Mouse (Mus musculus): ENCODE data around the gene BC030867. TPM values are rescaled to one million over a fixed set of nuclear protein-coding genes. Genes with fewer than 3 reads are reported as not detected.

The BC030867 gene
- polyA plus RNA-seq, 1 experiment from 2014 or later: 2.9 TPM

GRCm38 (mm10) chr11:102258521-102258920, 9.8 kb downstream of the BC030867 start:
- no peak overlapping the region for H3K9ac ChIP-seq (ENCODE audit: low read depth, low read length)
- no peak overlapping the region for H3K4me3 ChIP-seq (ENCODE audit: low read length)
- no peak for ATAC-seq
- no peak overlapping the region for H3K4me2 ChIP-seq (ENCODE audit: low read length)
- no peaks in the 10 kb centered on the region for H3K36me3 ChIP-seq (ENCODE audit: control insufficient read depth, insufficient read depth, low read length)
- no peak overlapping the region for H3K27ac ChIP-seq (ENCODE audit: low read depth, low read length)
- H3K4me1 ChIP-seq (ENCODE audit: control insufficient read depth, insufficient read depth, low read depth, low read length): 0 out of 2 replicates have a peak, but pooled peaks cover 3% of the 10 kb centered on the region
- H3K9me3 ChIP-seq (ENCODE audit: control insufficient read depth, low read length): no peaks in the 10 kb centered on the region
- 90% methylated on average over 3 of the region's 3 CpGs for WGBS
- no peaks in the 10 kb centered on the region for H3K27me3 ChIP-seq (replicated peaks; ENCODE audit: control insufficient read depth, insufficient read depth, low read length)

- no peak for ATAC-seq
- H3K9me3 ChIP-seq (ENCODE audit: control insufficient read depth, low read length): no peaks in the 10 kb centered on the region
- H3K36me3 ChIP-seq (ENCODE audit: control insufficient read depth, insufficient read depth, low read length): no peaks in the 10 kb centered on the region
- H3K4me2 ChIP-seq (ENCODE audit: low read length): no peak overlapping the region
- H3K4me1 ChIP-seq (ENCODE audit: control insufficient read depth, insufficient read depth, low read depth, low read length): peaks cover 3% of the 10 kb centered on the region; the same call in 1 of the 2 replicates
- H3K27me3 ChIP-seq (replicated peaks; ENCODE audit: control insufficient read depth, insufficient read depth, low read length): no peaks in the 10 kb centered on the region
- no peak overlapping the region for H3K4me3 ChIP-seq (ENCODE audit: low read length)
- H3K27ac ChIP-seq (ENCODE audit: low read depth, low read length): no peak overlapping the region
- H3K9ac ChIP-seq (ENCODE audit: low read depth, low read length): no peak overlapping the region
- WGBS: 92% methylated on average over 7 of the region's 7 CpGs
Measured at GRCm38 (mm10) chr11:102263211-102263610, 14.5 kb downstream of the BC030867 start.

- no peak for ATAC-seq
- Histone ChIP-seq H3K9me3 (ENCODE audit: control insufficient read depth, low read length) (no peaks in the 10 kb centered on the region), H3K27me3 (replicated peaks; ENCODE audit: control insufficient read depth, insufficient read depth, low read length) (no peaks in the 10 kb centered on the region), H3K4me3 (ENCODE audit: low read length) (no peak overlapping the region), H3K36me3 (ENCODE audit: control insufficient read depth, insufficient read depth, low read length) (no peaks in the 10 kb centered on the region), H3K4me2 (ENCODE audit: low read length) (no peak overlapping the region), H3K4me1 (ENCODE audit: control insufficient read depth, insufficient read depth, low read depth, low read length) (peaks cover 3% of the 10 kb centered on the region; the same call in 1 of the 2 replicates), H3K9ac (ENCODE audit: low read depth, low read length) (no peak overlapping the region), H3K27ac (ENCODE audit: low read depth, low read length) (no peak overlapping the region)
- 64% methylated on average over 14 of the region's 14 CpGs for WGBS
Measured at GRCm38 (mm10) chr11:102265816-102266215, 17.1 kb downstream of the BC030867 start.

GRCm38 (mm10) chr11:102266631-102267355, 18.1 kb downstream of the BC030867 start:
- Histone ChIP-seq H3K4me3 (ENCODE audit: low read length) (no peak overlapping the region), H3K27me3 (replicated peaks; ENCODE audit: control insufficient read depth, insufficient read depth, low read length) (no peaks in the 10 kb centered on the region), H3K36me3 (ENCODE audit: control insufficient read depth, insufficient read depth, low read length) (no peaks in the 10 kb centered on the region), H3K27ac (ENCODE audit: low read depth, low read length) (no peak overlapping the region), H3K9me3 (ENCODE audit: control insufficient read depth, low read length) (no peaks in the 10 kb centered on the region), H3K4me2 (ENCODE audit: low read length) (no peak overlapping the region), H3K9ac (ENCODE audit: low read depth, low read length) (no peak overlapping the region), H3K4me1 (ENCODE audit: control insufficient read depth, insufficient read depth, low read depth, low read length) (peaks cover 3% of the 10 kb centered on the region; the same call in 1 of the 2 replicates)
- ATAC-seq: peak; percentile 35
- WGBS: 81% methylated on average over 8 of the region's 8 CpGs

- no peaks in the 10 kb centered on the region for H3K9me3 ChIP-seq (ENCODE audit: control insufficient read depth, low read length)
- peak; percentile 65; the same call in 1 of the 2 replicates for ATAC-seq
- no peaks in the 10 kb centered on the region for H3K36me3 ChIP-seq (ENCODE audit: control insufficient read depth, insufficient read depth, low read length)
- WGBS: 7% methylated on average over 10 of the region's 11 CpGs
- H3K27me3 ChIP-seq (replicated peaks; ENCODE audit: control insufficient read depth, insufficient read depth, low read length): no peaks in the 10 kb centered on the region
- no peak overlapping the region for H3K4me2 ChIP-seq (ENCODE audit: low read length)
- peaks cover 3% of the 10 kb centered on the region; the same call in 1 of the 2 replicates for H3K4me1 ChIP-seq (ENCODE audit: control insufficient read depth, insufficient read depth, low read depth, low read length)
- no peak overlapping the region for H3K9ac ChIP-seq (ENCODE audit: low read depth, low read length)
- no peak overlapping the region for H3K27ac ChIP-seq (ENCODE audit: low read depth, low read length)
- H3K4me3 ChIP-seq (ENCODE audit: low read length): no peak overlapping the region
Measured at GRCm38 (mm10) chr11:102267480-102267879, 18.8 kb downstream of the BC030867 start.

- Histone ChIP-seq H3K4me2 (ENCODE audit: low read length) (no peak within 1 kb of the TSS), H3K27ac (ENCODE audit: low read depth, low read length) (no peak within 1 kb of the TSS), H3K4me1 (ENCODE audit: control insufficient read depth, insufficient read depth, low read depth, low read length) (peaks cover 3% of the 10 kb centered on the region; the same call in 1 of the 2 replicates), H3K36me3 (ENCODE audit: control insufficient read depth, insufficient read depth, low read length) (no peaks in the 10 kb centered on the region), H3K4me3 (ENCODE audit: low read length) (no peak within 1 kb of the TSS), H3K9ac (ENCODE audit: low read depth, low read length) (no peak within 1 kb of the TSS), H3K9me3 (ENCODE audit: control insufficient read depth, low read length) (no peaks in the 10 kb centered on the region), H3K27me3 (replicated peaks; ENCODE audit: control insufficient read depth, insufficient read depth, low read length) (no peaks in the 10 kb centered on the region)
- WGBS: 86% methylated on average over 12 of the region's 12 CpGs
- ATAC-seq: no peak
Measured at GRCm38 (mm10) chr11:102268520-102269244, 20.0 kb downstream of the BC030867 start, which contains the start of gene Asb16. Asb16 (plus strand) TSS chr11:102268743.

GRCm38 (mm10) chr11:102276411-102276915, 27.8 kb downstream of the BC030867 start:
- WGBS: 2% methylated on average over 32 of the region's 33 CpGs
- peak overlapping the region; percentile 79 for H3K4me2 ChIP-seq (ENCODE audit: low read length)
- peak; percentile 76 for ATAC-seq

GRCm38 (mm10) chr11:102277754-102278153, 29.1 kb downstream of the BC030867 start:
- Histone ChIP-seq H3K9ac (ENCODE audit: low read depth, low read length) (no peak overlapping the region), H3K4me1 (ENCODE audit: control insufficient read depth, insufficient read depth, low read depth, low read length) (peaks cover 10% of the 10 kb centered on the region), H3K27me3 (replicated peaks; ENCODE audit: control insufficient read depth, insufficient read depth, low read length) (no peaks in the 10 kb centered on the region), H3K27ac (ENCODE audit: low read depth, low read length) (no peak overlapping the region), H3K36me3 (ENCODE audit: control insufficient read depth, insufficient read depth, low read length) (no peaks in the 10 kb centered on the region), H3K4me3 (ENCODE audit: low read length) (no peak overlapping the region), H3K4me2 (ENCODE audit: low read length) (no peak overlapping the region), H3K9me3 (ENCODE audit: control insufficient read depth, low read length) (no peaks in the 10 kb centered on the region)
- ATAC-seq: no peak
- WGBS: 49% methylated on average over 8 of the region's 12 CpGs

More at GRCm38 (mm10) chr11:102276411-102276915, 27.8 kb downstream of the BC030867 start:
- H3K9me3 ChIP-seq (ENCODE audit: control insufficient read depth, low read length): no peaks in the 10 kb centered on the region
- H3K4me1 ChIP-seq (ENCODE audit: control insufficient read depth, insufficient read depth, low read depth, low read length): peaks cover 10% of the 10 kb centered on the region
- H3K27ac ChIP-seq (ENCODE audit: low read depth, low read length): no peak overlapping the region
- no peaks in the 10 kb centered on the region for H3K36me3 ChIP-seq (ENCODE audit: control insufficient read depth, insufficient read depth, low read length)
- peak overlapping the region; percentile 42 for H3K4me3 ChIP-seq (ENCODE audit: low read length)
- peak overlapping the region; percentile 65 for H3K9ac ChIP-seq (ENCODE audit: low read depth, low read length)
- no peaks in the 10 kb centered on the region for H3K27me3 ChIP-seq (replicated peaks; ENCODE audit: control insufficient read depth, insufficient read depth, low read length)

- H3K4me3 ChIP-seq (ENCODE audit: low read length): no peak overlapping the region
- no peak overlapping the region for H3K4me2 ChIP-seq (ENCODE audit: low read length)
- H3K27me3 ChIP-seq (replicated peaks; ENCODE audit: control insufficient read depth, insufficient read depth, low read length): no peaks in the 10 kb centered on the region
- H3K36me3 ChIP-seq (ENCODE audit: control insufficient read depth, insufficient read depth, low read length): no peaks in the 10 kb centered on the region
- 93% methylated on average over 3 of the region's 3 CpGs for WGBS
- no peak overlapping the region for H3K9ac ChIP-seq (ENCODE audit: low read depth, low read length)
- no peak overlapping the region for H3K27ac ChIP-seq (ENCODE audit: low read depth, low read length)
- no peak for ATAC-seq
- no peaks in the 10 kb centered on the region for H3K9me3 ChIP-seq (ENCODE audit: control insufficient read depth, low read length)
- peaks cover 10% of the 10 kb centered on the region for H3K4me1 ChIP-seq (ENCODE audit: control insufficient read depth, insufficient read depth, low read depth, low read length)
Measured at GRCm38 (mm10) chr11:102279595-102279994, 30.9 kb downstream of the BC030867 start.
